9 mouse cellular contexts compared by ENCODE assay signal in genomic region chr11:59135051-59135820, GRCm38 (mm10). TPM values are rescaled to one million over a fixed set of nuclear protein-coding genes. Genes with fewer than 3 reads are reported as not detected.
A peak's percentile ranks its signal among the peaks of the same experiment; 100 is the strongest.
DNase-seq lines count a peak whose midpoint lies in the region; ATAC-seq lines count a peak whose summit lies in the region.
"Had no signal": no experiment of that assay in that cellular context is flagged by ENCODE, and none has a peak within 500 bp of the region (broad histone marks: within the 10 kb centered on the region; RNA-seq: fewer than 3 reads in every experiment).

No protein-coding gene starts in this region.

- 14% methylated on average over 55 of the region's 55 CpGs for WGBS in heart, embryonic 11.5 days (ENCODE audit: insufficient replicate concordance)
- 9% methylated on average over 55 of the region's 55 CpGs for WGBS in hindbrain, embryonic 10.5 days
- 7% methylated on average over 55 of the region's 55 CpGs for WGBS in midbrain, embryonic 14.5 days

- DNase-seq in heart, postnatal 14 days: no peak
- DNase-seq in R1 (ENCODE audit: low read depth, low spot score): peak; percentile 38
- peak; percentile 12 for DNase-seq in hindbrain, embryonic 10.5 days (ENCODE audit: low spot score)
- peak; percentile 9 for DNase-seq in midbrain, embryonic 14.5 days
- DNase-seq in adrenal gland, adult 8-10 months: no peak
- DNase-seq in left cerebral cortex, postnatal 36 days (ENCODE audit: low spot score in 2 of 2): no peak
- DNase-seq: thymus, postnatal 25 days had no signal

- H3K27ac ChIP-seq in heart, embryonic 11.5 days (ENCODE audit: low read depth, low read length): no peak overlapping the region
- no peak overlapping the region for H3K27ac ChIP-seq in hindbrain, embryonic 10.5 days
- H3K27ac ChIP-seq in midbrain, embryonic 14.5 days (replicated peaks; ENCODE audit: low read depth, low read length): no peak overlapping the region

- H3K27me3 ChIP-seq in heart, embryonic 11.5 days (ENCODE audit: control insufficient read depth, insufficient read depth, low read length): peaks cover 49% of the 10 kb centered on the region
- peaks cover 80% of the 10 kb centered on the region for H3K27me3 ChIP-seq in hindbrain, embryonic 10.5 days (ENCODE audit: insufficient read depth, poor library complexity, severe bottlenecking)
- peaks cover 48% of the 10 kb centered on the region for H3K27me3 ChIP-seq in midbrain, embryonic 14.5 days (ENCODE audit: control insufficient read depth, insufficient read depth, low read length)

- H3K36me3 ChIP-seq in heart, embryonic 11.5 days (ENCODE audit: control insufficient read depth, insufficient read depth, low read length): peaks cover 3% of the 10 kb centered on the region
- no peaks in the 10 kb centered on the region for H3K36me3 ChIP-seq in hindbrain, embryonic 10.5 days
- H3K36me3 ChIP-seq in midbrain, embryonic 14.5 days (ENCODE audit: control insufficient read depth, insufficient read depth, low read length): no peaks in the 10 kb centered on the region

- H3K9ac ChIP-seq in heart, embryonic 11.5 days (ENCODE audit: low read depth, low read length): no peak overlapping the region
- H3K9ac ChIP-seq in midbrain, embryonic 14.5 days (replicated peaks; ENCODE audit: low read length): no peak overlapping the region; the same call in 1 of the 2 replicates

- H3K4me3 ChIP-seq in heart, embryonic 11.5 days (ENCODE audit: low read depth, low read length): peak overlapping the region; percentile 16
- H3K4me3 ChIP-seq in hindbrain, embryonic 10.5 days: peak overlapping the region; percentile 43
- H3K4me3 ChIP-seq in midbrain, embryonic 14.5 days (replicated peaks; ENCODE audit: low read depth, low read length): peak overlapping the region; percentile 30

- H3K4me1 ChIP-seq in heart, embryonic 11.5 days (ENCODE audit: control insufficient read depth, insufficient read depth, low read length): peaks cover 34% of the 10 kb centered on the region
- peaks cover 28% of the 10 kb centered on the region for H3K4me1 ChIP-seq in hindbrain, embryonic 10.5 days (replicated peaks)
- H3K4me1 ChIP-seq in midbrain, embryonic 14.5 days (ENCODE audit: control insufficient read depth, insufficient read depth, low read length): no peaks in the 10 kb centered on the region

- no peaks in the 10 kb centered on the region for H3K9me3 ChIP-seq in heart, embryonic 11.5 days (replicated peaks; ENCODE audit: control insufficient read depth, low read length)
- no peaks in the 10 kb centered on the region for H3K9me3 ChIP-seq in hindbrain, embryonic 10.5 days
- H3K9me3 ChIP-seq in midbrain, embryonic 14.5 days (ENCODE audit: control insufficient read depth, low read length): no peaks in the 10 kb centered on the region

- intact Hi-C loops in heart, postnatal 14 days (cut with DNase I): no loop called here
- intact Hi-C loops in left cerebral cortex, postnatal 36 days (cut with DNase I): no loop called here

- ATAC-seq in heart, embryonic 11.5 days (replicated peaks; ENCODE audit: insufficient number of reproducible peaks, low FRiP score, low TSS enrichment): no peak
- no peak for ATAC-seq in midbrain, embryonic 14.5 days (ENCODE audit: low FRiP score, low TSS enrichment)
- no peak for ATAC-seq in megakaryocyte, adult 5-6 weeks (ENCODE audit: poor library complexity, severe bottlenecking)

- peak overlapping the region; percentile 46 for H3K4me2 ChIP-seq in heart, embryonic 11.5 days
- peak overlapping the region; percentile 50 for H3K4me2 ChIP-seq in midbrain, embryonic 14.5 days (ENCODE audit: low read length)

RNA-seq across cellular contexts. Expression of gene Obscn, which starts 1.0 kb away (rescaled TPM):
- polyA plus RNA-seq in heart, embryonic 11.5 days (2014; fragmentation: Nextera tagmentation; extraction: Ambion mirVana): 39.3 and 41.1 TPM in 2 replicates
- 100 to 1,000 TPM; 506 to 513 TPM for total RNA-seq in heart, postnatal 14 days (2021)
- polyA plus RNA-seq in hindbrain, embryonic 10.5 days (2016; fragmentation: Nextera tagmentation; extraction: Ambion mirVana): 0.15 TPM in 1 of 2 replicates, not detected in the other
- 0.37 and 0.43 TPM in 2 replicates for polyA plus RNA-seq in midbrain, embryonic 14.5 days (2014; fragmentation: Nextera tagmentation; extraction: Ambion mirVana)
- total RNA-seq in megakaryocyte, adult 5-6 weeks (2015): not detected in 2 replicates
- total RNA-seq in megakaryocyte, adult 5-6 weeks (2017): not detected in 2 replicates
- 1 to 10 TPM; 1.5 to 2.2 (median 1.6) TPM for total RNA-seq in adrenal gland, adult 8-10 months (2022)
- 1 to 10 TPM; 2.4 to 2.7 TPM for total RNA-seq in left cerebral cortex, postnatal 36 days (2021)

RNA-seq across cellular contexts. Expression of gene Iba57, which starts 28.3 kb away (rescaled TPM):
- polyA plus RNA-seq in heart, embryonic 11.5 days (2014; fragmentation: Nextera tagmentation; extraction: Ambion mirVana): 3.8 and 5.3 TPM in 2 replicates
- 10 to 100 TPM; 14.7 to 17.7 TPM for total RNA-seq in heart, postnatal 14 days (2021)
- 4.8 and 7.1 TPM in 2 replicates for polyA plus RNA-seq in hindbrain, embryonic 10.5 days (2016; fragmentation: Nextera tagmentation; extraction: Ambion mirVana)
- 3.1 and 6.3 TPM in 2 replicates for polyA plus RNA-seq in midbrain, embryonic 14.5 days (2014; fragmentation: Nextera tagmentation; extraction: Ambion mirVana)
- 0.71 and 1.2 TPM in 2 replicates for total RNA-seq in megakaryocyte, adult 5-6 weeks (2015)
- total RNA-seq in megakaryocyte, adult 5-6 weeks (2017): 1.1 and 2.4 TPM in 2 replicates
- total RNA-seq in adrenal gland, adult 8-10 months (2022): 10 to 100 TPM; 19.3 to 23.3 (median 21.1) TPM
- total RNA-seq in left cerebral cortex, postnatal 36 days (2021): 1 to 10 TPM; 6.8 to 7.8 TPM

RNA-seq across cellular contexts. Expression of gene Gjc2, which starts 47.8 kb away (rescaled TPM):
- 0.11 TPM in 1 of 2 replicates, not detected in the other for polyA plus RNA-seq in heart, embryonic 11.5 days (2014; fragmentation: Nextera tagmentation; extraction: Ambion mirVana)
- 1 to 10 TPM; 1.1 TPM for total RNA-seq in heart, postnatal 14 days (2021)
- polyA plus RNA-seq in hindbrain, embryonic 10.5 days (2016; fragmentation: Nextera tagmentation; extraction: Ambion mirVana): 0.14 and 0.20 TPM in 2 replicates
- 0.18 TPM in 1 of 2 replicates, not detected in the other for polyA plus RNA-seq in midbrain, embryonic 14.5 days (2014; fragmentation: Nextera tagmentation; extraction: Ambion mirVana)
- not detected in 2 replicates for total RNA-seq in megakaryocyte, adult 5-6 weeks (2015)
- total RNA-seq in megakaryocyte, adult 5-6 weeks (2017): not detected in 2 replicates
- total RNA-seq in adrenal gland, adult 8-10 months (2022): 1 to 10 TPM in 2 of 4 experiments, under 1 TPM in 2; 0.66 to 1.4 (median 1.2) TPM
- total RNA-seq in left cerebral cortex, postnatal 36 days (2021): 10 to 100 TPM; 10.1 to 17.5 TPM

RNA-seq across cellular contexts. Expression of gene Guk1, which starts 56.8 kb away (rescaled TPM):
- polyA plus RNA-seq in heart, embryonic 11.5 days (2014; fragmentation: Nextera tagmentation; extraction: Ambion mirVana): 121 and 125 TPM in 2 replicates
- 10 to 100 TPM; 79.4 to 83.8 TPM for total RNA-seq in heart, postnatal 14 days (2021)
- polyA plus RNA-seq in hindbrain, embryonic 10.5 days (2016; fragmentation: Nextera tagmentation; extraction: Ambion mirVana): 113 and 119 TPM in 2 replicates
- 205 and 261 TPM in 2 replicates for polyA plus RNA-seq in midbrain, embryonic 14.5 days (2014; fragmentation: Nextera tagmentation; extraction: Ambion mirVana)
- total RNA-seq in megakaryocyte, adult 5-6 weeks (2015): 20.6 and 25.1 TPM in 2 replicates
- 13.8 and 20.1 TPM in 2 replicates for total RNA-seq in megakaryocyte, adult 5-6 weeks (2017)
- 10 to 100 TPM; 67.1 to 80.4 (median 72.1) TPM for total RNA-seq in adrenal gland, adult 8-10 months (2022)
- total RNA-seq in left cerebral cortex, postnatal 36 days (2021): 100 to 1,000 TPM; 128 to 152 TPM

Comparison
In these comparisons a context has a peak if more than half of its experiments do, and no peak if none do; other contexts are left out.
1. DNase-seq: peak in R1 (single experiment), hindbrain, embryonic 10.5 days (single experiment) and midbrain, embryonic 14.5 days (single experiment); none in heart, postnatal 14 days (0 of 2), adrenal gland, adult 8-10 months (single experiment) and left cerebral cortex, postnatal 36 days (0 of 2).
2. RNA of gene Obscn, which starts 1.0 kb away (total RNA-seq): 506 to 513 TPM in heart, postnatal 14 days; 2.4 to 2.7 TPM in left cerebral cortex, postnatal 36 days, 1.5 to 2.2 TPM in adrenal gland, adult 8-10 months and not detected in megakaryocyte, adult 5-6 weeks; every median in the first group is over 100 times any median in the second.
3. RNA of gene Gjc2, which starts 47.8 kb away (total RNA-seq): 10.1 to 17.5 TPM in left cerebral cortex, postnatal 36 days; 0.66 to 1.4 TPM in adrenal gland, adult 8-10 months, 1.1 TPM in heart, postnatal 14 days and not detected in megakaryocyte, adult 5-6 weeks; every median in the first group is over 4 times any median in the second.
4. Peak in every context shown above with its lines, with median percentiles within 50 percentile points of each other: H3K4me3 ChIP-seq.